In the genomic region with DNA sequence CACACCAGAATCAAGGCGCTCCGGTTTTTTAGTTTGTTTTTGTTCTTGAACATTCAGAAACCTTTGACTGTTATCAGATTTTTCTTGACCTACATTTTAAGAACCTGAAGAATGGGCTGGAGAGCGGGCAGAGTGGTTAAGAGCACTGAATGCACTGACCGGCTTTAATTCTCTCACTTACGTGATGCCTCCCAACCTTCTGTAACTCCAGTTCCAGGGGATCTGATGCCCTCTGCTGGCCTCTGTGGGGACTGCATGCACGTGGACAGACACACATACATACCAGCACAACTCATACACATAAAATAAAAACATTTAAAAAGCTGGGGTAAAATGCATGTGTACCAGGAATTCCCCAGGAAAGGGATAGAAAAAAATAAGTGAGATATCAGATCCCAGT, we compare ENCODE assay signal across 9 mouse cellular contexts. TPM values are rescaled to one million over a fixed set of nuclear protein-coding genes. Genes with fewer than 3 reads are reported as not detected.
DNase-seq lines count a peak whose midpoint lies in the region; ATAC-seq lines count a peak whose summit lies in the region.
"Had no signal": no experiment of that assay in that cellular context is flagged by ENCODE, and none has a peak within 500 bp of the region (broad histone marks: within the 10 kb centered on the region; RNA-seq: fewer than 3 reads in every experiment).

No protein-coding gene starts in this region.

- H3K4me1 ChIP-seq in intestine, embryonic 14.5 days (replicated peaks; ENCODE audit: control insufficient read depth, insufficient read depth, low read length): no peaks in the 10 kb centered on the region
- H3K4me1 ChIP-seq in intestine, embryonic 16.5 days (ENCODE audit: control insufficient read depth, insufficient read depth, low read length): peaks cover 4% of the 10 kb centered on the region; the same call in 1 of the 2 replicates

- H3K36me3 ChIP-seq in intestine, embryonic 14.5 days (ENCODE audit: control insufficient read depth, insufficient read depth, low read length): peaks cover 61% of the 10 kb centered on the region
- H3K36me3 ChIP-seq in intestine, embryonic 16.5 days (ENCODE audit: control insufficient read depth, insufficient read depth, low read length): peaks cover 9% of the 10 kb centered on the region

- ATAC-seq in intestine, embryonic 14.5 days (replicated peaks; ENCODE audit: low FRiP score, low TSS enrichment, low read depth): no peak
- ATAC-seq in intestine, embryonic 16.5 days: no peak
- ATAC-seq in megakaryocyte, adult 5-6 weeks (ENCODE audit: poor library complexity, severe bottlenecking): peak; percentile 57; the same call in 1 of the 2 replicates
- ATAC-seq in inflammation-experienced regulatory T-cells, adult 6 months: no peak

- 88% methylated on average over 6 of the region's 6 CpGs for WGBS in intestine, embryonic 14.5 days
- WGBS in intestine, embryonic 16.5 days: 87% methylated on average over 6 of the region's 6 CpGs

- DNase-seq in intestine, embryonic 14.5 days (ENCODE audit: low spot score): peak; percentile 70
- peak; percentile 60 for DNase-seq in CD4-positive helper T cell, adult 2 months (ENCODE audit: low read depth, low spot score)
- DNase-seq in ZHBTc4 (ENCODE audit: low read depth, low spot score): peak; percentile 88
- DNase-seq in gastrocnemius, postnatal 10 days: peak; percentile 56
- DNase-seq in ovary, postnatal 10 days (ENCODE audit: low spot score): no peak

- H3K4me2 ChIP-seq in intestine, embryonic 14.5 days (ENCODE audit: low read length): no peak overlapping the region
- no peak overlapping the region for H3K4me2 ChIP-seq in intestine, embryonic 16.5 days (ENCODE audit: low read depth, low read length)

- H3K27me3 ChIP-seq in intestine, embryonic 14.5 days (replicated peaks; ENCODE audit: control insufficient read depth, insufficient read depth, low read length): no peaks in the 10 kb centered on the region
- no peaks in the 10 kb centered on the region for H3K27me3 ChIP-seq in intestine, embryonic 16.5 days (replicated peaks; ENCODE audit: control insufficient read depth, insufficient read depth, low read length)

- no peaks in the 10 kb centered on the region for H3K9me3 ChIP-seq in intestine, embryonic 14.5 days (ENCODE audit: control insufficient read depth, low read length)
- no peaks in the 10 kb centered on the region for H3K9me3 ChIP-seq in intestine, embryonic 16.5 days (ENCODE audit: control insufficient read depth, low read length)

- H3K9ac ChIP-seq in intestine, embryonic 14.5 days (ENCODE audit: low read length): no peak overlapping the region
- no peak overlapping the region for H3K9ac ChIP-seq in intestine, embryonic 16.5 days (ENCODE audit: low read depth, low read length)

- no peak overlapping the region for H3K4me3 ChIP-seq in intestine, embryonic 14.5 days (ENCODE audit: low read depth, low read length)
- H3K4me3 ChIP-seq in intestine, embryonic 16.5 days (ENCODE audit: low read length): no peak overlapping the region
- H3K4me3 ChIP-seq: erythroblast, embryonic 14.5 days had no signal

- no peak overlapping the region for H3K27ac ChIP-seq in intestine, embryonic 14.5 days (ENCODE audit: low read depth)
- no peak overlapping the region for H3K27ac ChIP-seq in intestine, embryonic 16.5 days (ENCODE audit: low read length)

RNA-seq across cellular contexts. Expression of a gene that starts 22.4 kb away (rescaled TPM):
- 119 and 123 TPM in 2 replicates for polyA plus RNA-seq in intestine, embryonic 14.5 days (2014; fragmentation: Nextera tagmentation; extraction: Ambion mirVana)
- 218 and 226 TPM in 2 replicates for polyA plus RNA-seq in intestine, embryonic 16.5 days (2015; fragmentation: Nextera tagmentation; extraction: Ambion mirVana)
- total RNA-seq in gastrocnemius, postnatal 10 days (2021): 100 to 1,000 TPM; 119 to 133 TPM
- 103 and 111 TPM in 2 replicates for total RNA-seq in megakaryocyte, adult 5-6 weeks (2015)
- 47.7 and 53.2 TPM in 2 replicates for total RNA-seq in megakaryocyte, adult 5-6 weeks (2017)
- 100 to 1,000 TPM; 128 to 162 (median 150) TPM for polyA plus RNA-seq in inflammation-experienced regulatory T-cells, adult 6 months (2017; shearing (Covaris generic))

RNA-seq across cellular contexts. Expression of a gene that starts 22.5 kb away (rescaled TPM):
- polyA plus RNA-seq in intestine, embryonic 14.5 days (2014; fragmentation: Nextera tagmentation; extraction: Ambion mirVana): 17.0 and 19.2 TPM in 2 replicates
- 21.2 and 27.6 TPM in 2 replicates for polyA plus RNA-seq in intestine, embryonic 16.5 days (2015; fragmentation: Nextera tagmentation; extraction: Ambion mirVana)
- total RNA-seq in gastrocnemius, postnatal 10 days (2021): 10 to 100 TPM; 21.7 to 24.0 TPM
- total RNA-seq in megakaryocyte, adult 5-6 weeks (2015): 15.4 and 15.5 TPM in 2 replicates
- 5.1 and 6.3 TPM in 2 replicates for total RNA-seq in megakaryocyte, adult 5-6 weeks (2017)
- 10 to 100 TPM; 15.3 to 22.3 (median 19.0) TPM for polyA plus RNA-seq in inflammation-experienced regulatory T-cells, adult 6 months (2017; shearing (Covaris generic))
